Mouse (Mus musculus) embryonic facial prominence, embryonic 13.5 days (tissue): ENCODE data around the gene Kcnj9. TPM values are rescaled to one million over a fixed set of nuclear protein-coding genes. Genes with fewer than 3 reads are reported as not detected.
A peak's percentile ranks its signal among the peaks of the same experiment; 100 is the strongest.

Experiments used
- ATAC-seq: fragments of 200-750 bp; cut with Nextera tagmentation; 2 replicates; pipeline ENCODE4 v1.8.0; 2017; ENCODE audit warnings: low read depth; ENCODE audit not compliant: insufficient number of reproducible peaks, insufficient read depth, low FRiP score, low TSS enrichment
- H3K27ac ChIP-seq: fragments of 300-500 bp; sonication (generic); 2 replicates; pipeline ENCODE4 v1.5.1; 2015; ENCODE audit warnings: moderate library complexity, mild to moderate bottlenecking, inconsistent platforms
- H3K27me3 ChIP-seq: fragments of 300-500 bp; sonication (generic); 2 replicates; pipeline ENCODE4 v1.6.1; 2015; ENCODE audit warnings: mild to moderate bottlenecking, inconsistent platforms
- H3K36me3 ChIP-seq: fragments of 300-500 bp; sonication (generic); 2 replicates; pipeline ENCODE4 v1.6.1; 2015; ENCODE audit warnings: mild to moderate bottlenecking, inconsistent platforms
- H3K4me1 ChIP-seq: fragments of 300-500 bp; sonication (generic); 2 replicates; pipeline ENCODE4 v1.6.1; 2015; ENCODE audit warnings: inconsistent platforms
- H3K4me2 ChIP-seq: fragments of 300-500 bp; sonication (generic); 2 replicates; pipeline ENCODE4 v1.6.1; 2015; ENCODE audit warnings: moderate library complexity, mild to moderate bottlenecking, inconsistent platforms
- H3K4me3 ChIP-seq: fragments of 300-500 bp; sonication (generic); 2 replicates; pipeline ENCODE4 v1.5.1; 2015; ENCODE audit warnings: mild to moderate bottlenecking, inconsistent platforms
- H3K9ac ChIP-seq: fragments of 300-500 bp; sonication (generic); 2 replicates; pipeline ENCODE4 v1.6.1; 2015; ENCODE audit warnings: mild to moderate bottlenecking, inconsistent platforms
- H3K9me3 ChIP-seq: fragments of 300-500 bp; sonication (generic); 2 replicates; pipeline ENCODE4 v1.6.1; 2016; ENCODE audit warnings: inconsistent platforms
- WGBS: fragments of 180-500 bp; shearing (Covaris S2); methylation state at CpG from one replicate; pipeline ENCODE4 v1.1.7; 2015; ENCODE audit warnings: mixed read lengths; 5-methylcytosine and 5-hydroxymethylcytosine counted together
- polyA plus RNA-seq: library from polyadenylated mRNA; unstranded; fragments of >200 nt; fragmentation: Nextera tagmentation; extraction: Ambion mirVana; gene quantifications from 2 replicates; pipeline ENCODE4 v1.2.1, GENCODE M21; 2015

Gene Kcnj9
- polyA plus RNA-seq, 1 experiment from 2014 or later: not detected

DNA sequence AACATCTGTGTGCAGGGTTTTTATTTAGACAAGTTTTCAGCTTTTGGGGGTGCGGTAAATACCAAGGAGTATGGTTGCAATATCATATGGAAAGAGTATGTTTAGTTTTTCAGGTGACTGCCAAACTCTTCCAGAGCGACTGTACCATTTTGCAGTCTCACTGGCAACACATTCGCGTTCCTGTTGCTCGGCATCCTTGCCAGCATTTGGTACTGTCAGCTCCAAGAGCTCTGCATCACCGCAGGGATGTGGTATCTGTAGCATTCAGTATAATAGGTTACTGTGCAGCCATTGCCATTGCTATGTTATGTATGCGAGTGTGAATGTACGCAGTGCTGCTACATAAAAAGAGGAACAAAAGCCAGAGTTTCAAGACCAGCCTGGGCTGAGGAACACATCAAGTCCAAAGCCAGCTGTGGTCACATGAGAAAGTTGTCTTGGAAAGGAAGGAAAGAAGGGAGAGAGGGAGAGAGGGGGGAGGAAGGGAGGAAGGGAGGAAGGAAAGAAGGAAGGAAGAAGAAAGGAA lies 2.4 kb upstream of the Kcnj9 start:
- Histone ChIP-seq H3K4me2 (no peak overlapping the region), H3K4me3 (no peak overlapping the region), H3K27me3 (peaks cover 69% of the 10 kb centered on the region), H3K36me3 (no peaks in the 10 kb centered on the region), H3K9ac (no peak overlapping the region), H3K27ac (no peak overlapping the region), H3K9me3 (no peaks in the 10 kb centered on the region), H3K4me1 (0 out of 2 replicates have a peak, but pooled peaks cover under 1% of the 10 kb centered on the region)
- no peak for ATAC-seq
- 75% methylated on average over 8 of the region's 8 CpGs for WGBS

DNA sequence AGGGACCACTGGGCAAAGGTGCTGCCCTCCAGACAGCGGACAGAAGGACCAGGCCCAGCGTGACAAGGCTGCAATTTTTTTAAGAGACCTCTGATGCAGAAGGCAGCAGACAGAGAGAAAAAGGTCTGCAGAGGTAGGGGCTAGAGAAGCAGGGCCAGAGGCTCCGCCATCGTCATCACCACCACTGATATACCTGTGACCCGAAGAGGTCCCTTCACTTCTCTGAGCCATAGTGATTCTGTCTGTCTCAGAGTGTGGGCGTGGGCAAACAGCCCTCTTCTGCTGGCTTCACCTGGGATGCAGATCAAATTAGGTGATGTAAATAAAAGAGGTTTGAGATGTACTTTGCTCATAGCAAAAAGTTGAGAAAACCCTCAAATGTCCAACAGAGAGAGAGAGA lies 498 bp upstream of the Kcnj9 start:
- no peak overlapping the region for H3K4me2 ChIP-seq
- peaks cover 80% of the 10 kb centered on the region for H3K27me3 ChIP-seq
- ATAC-seq: no peak
- no peak overlapping the region for H3K27ac ChIP-seq
- WGBS: 71% methylated on average over 6 of the region's 6 CpGs
- H3K36me3 ChIP-seq: no peaks in the 10 kb centered on the region
- no peak overlapping the region for H3K4me3 ChIP-seq
- no peaks in the 10 kb centered on the region for H3K9me3 ChIP-seq
- no peak overlapping the region for H3K9ac ChIP-seq
- peaks cover 8% of the 10 kb centered on the region; the same call in 1 of the 2 replicates for H3K4me1 ChIP-seq

DNA sequence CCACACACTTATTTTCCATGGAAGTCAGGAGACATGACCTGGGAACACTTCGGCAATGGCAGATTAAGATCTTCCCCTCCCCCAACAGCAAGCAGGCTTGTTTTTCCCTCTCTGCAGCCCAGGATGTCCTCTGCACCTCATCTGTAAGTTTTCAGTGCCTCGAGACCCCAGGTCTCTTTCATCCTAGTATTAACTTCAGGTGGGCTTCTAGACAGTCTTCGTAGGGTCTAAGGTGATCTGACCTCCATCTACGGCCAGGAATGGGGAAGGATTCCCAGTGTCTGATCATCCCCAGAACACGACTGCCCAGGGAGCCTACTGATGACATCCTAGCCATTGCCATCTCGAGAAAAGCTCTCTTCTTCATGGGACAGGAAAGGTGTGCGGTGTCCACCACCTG lies 657 bp downstream of the Kcnj9 start:
- no peak for ATAC-seq
- WGBS: 80% methylated on average over 7 of the region's 7 CpGs
- no peak overlapping the region for H3K4me3 ChIP-seq
- H3K9me3 ChIP-seq: no peaks in the 10 kb centered on the region
- no peak overlapping the region for H3K9ac ChIP-seq
- H3K4me1 ChIP-seq: peaks cover 8% of the 10 kb centered on the region; the same call in 1 of the 2 replicates
- H3K36me3 ChIP-seq: no peaks in the 10 kb centered on the region
- H3K27ac ChIP-seq: no peak overlapping the region
- H3K27me3 ChIP-seq: peaks cover 77% of the 10 kb centered on the region
- H3K4me2 ChIP-seq: no peak overlapping the region

DNA sequence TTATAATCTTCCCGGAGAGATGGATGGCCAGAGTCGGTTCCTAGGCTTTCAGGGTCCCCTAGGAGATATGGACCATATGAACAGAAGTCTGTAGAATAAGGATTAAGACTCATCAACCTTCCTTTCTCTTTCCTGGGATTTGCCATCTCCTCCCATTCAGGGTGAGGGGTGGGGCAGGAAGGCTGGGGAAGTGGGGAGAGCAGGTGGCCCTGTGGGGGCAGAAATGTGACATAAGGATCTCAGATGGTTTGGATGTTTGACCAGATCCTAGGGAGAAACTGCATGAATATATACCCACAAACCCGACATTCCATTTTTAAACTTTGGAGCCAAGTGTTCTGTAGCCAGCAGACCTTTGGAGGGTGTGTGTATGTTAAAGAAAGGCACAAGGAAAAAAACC lies 1.1 kb downstream of the Kcnj9 start:
- no peak for ATAC-seq
- H3K27me3 ChIP-seq: peaks cover 76% of the 10 kb centered on the region
- no peaks in the 10 kb centered on the region for H3K9me3 ChIP-seq
- 79% methylated on average over 3 of the region's 3 CpGs for WGBS
- H3K9ac ChIP-seq: no peak overlapping the region
- peaks cover 8% of the 10 kb centered on the region; the same call in 1 of the 2 replicates for H3K4me1 ChIP-seq
- no peak overlapping the region for H3K4me2 ChIP-seq
- no peak overlapping the region for H3K27ac ChIP-seq
- no peak overlapping the region for H3K4me3 ChIP-seq
- H3K36me3 ChIP-seq: no peaks in the 10 kb centered on the region

DNA sequence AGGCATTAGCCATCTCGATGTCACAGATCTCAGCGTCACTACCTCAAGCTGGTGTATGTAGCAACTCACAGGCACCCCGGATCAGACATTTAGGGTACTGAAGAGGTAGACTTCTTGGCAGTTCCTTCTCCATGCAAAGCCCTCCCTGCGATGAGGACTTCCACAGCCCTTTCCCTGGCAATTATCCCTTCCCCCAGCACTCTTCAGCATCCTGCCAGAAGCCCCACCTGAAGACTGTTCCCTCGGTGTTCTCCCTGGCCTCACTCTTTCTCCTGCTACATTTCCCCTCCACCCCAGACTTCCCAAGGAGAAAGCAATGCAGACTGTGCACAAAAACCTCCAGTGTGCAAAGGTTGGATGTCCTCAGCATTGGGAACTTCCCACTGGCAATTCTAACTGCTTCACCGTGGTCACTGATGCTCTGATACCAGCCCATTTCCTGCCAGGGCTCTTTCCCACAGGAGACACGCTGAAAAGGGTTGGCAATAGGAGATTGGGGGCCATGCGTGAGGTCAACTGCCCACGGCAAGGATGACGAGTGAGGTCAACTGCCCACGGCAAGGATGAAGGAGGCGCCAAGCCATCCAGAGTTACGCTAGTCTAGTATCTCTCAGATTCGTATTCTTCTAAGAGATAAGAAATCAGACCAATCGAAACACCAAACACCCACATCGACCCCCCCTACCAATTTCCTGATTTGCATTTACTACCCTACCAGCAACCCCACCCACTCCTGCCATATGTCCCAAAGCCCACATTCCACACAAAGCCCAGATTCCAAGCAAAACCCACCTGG lies 1.7 kb downstream of the Kcnj9 start:
- H3K27me3 ChIP-seq: peaks cover 71% of the 10 kb centered on the region
- H3K4me1 ChIP-seq: peaks cover 8% of the 10 kb centered on the region; the same call in 1 of the 2 replicates
- no peak overlapping the region for H3K9ac ChIP-seq
- WGBS: 82% methylated on average over 16 of the region's 16 CpGs
- no peak for ATAC-seq
- no peak overlapping the region for H3K27ac ChIP-seq
- no peaks in the 10 kb centered on the region for H3K36me3 ChIP-seq
- no peak overlapping the region for H3K4me3 ChIP-seq
- H3K9me3 ChIP-seq: no peaks in the 10 kb centered on the region
- H3K4me2 ChIP-seq: no peak overlapping the region

DNA sequence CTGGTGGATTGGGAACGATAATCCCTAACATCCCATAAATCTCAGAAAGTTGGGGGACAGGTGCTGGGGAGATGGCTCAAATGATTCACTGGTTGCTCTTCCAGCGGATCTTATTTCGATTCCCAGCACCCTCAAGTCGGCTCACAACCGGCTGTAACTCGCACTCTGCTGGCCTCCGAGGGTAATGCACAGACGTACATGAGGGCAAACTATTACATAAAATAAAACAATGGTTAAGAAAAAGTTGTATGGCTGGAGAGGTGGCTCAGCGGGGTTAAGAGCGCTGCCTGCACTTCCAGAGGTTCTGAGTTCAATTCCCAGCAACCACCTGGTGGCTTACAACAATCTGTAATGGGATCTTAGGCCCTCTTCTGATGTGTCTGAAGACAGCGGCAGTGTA lies 2.4 kb downstream of the Kcnj9 start:
- peaks cover 72% of the 10 kb centered on the region for H3K27me3 ChIP-seq

DNA sequence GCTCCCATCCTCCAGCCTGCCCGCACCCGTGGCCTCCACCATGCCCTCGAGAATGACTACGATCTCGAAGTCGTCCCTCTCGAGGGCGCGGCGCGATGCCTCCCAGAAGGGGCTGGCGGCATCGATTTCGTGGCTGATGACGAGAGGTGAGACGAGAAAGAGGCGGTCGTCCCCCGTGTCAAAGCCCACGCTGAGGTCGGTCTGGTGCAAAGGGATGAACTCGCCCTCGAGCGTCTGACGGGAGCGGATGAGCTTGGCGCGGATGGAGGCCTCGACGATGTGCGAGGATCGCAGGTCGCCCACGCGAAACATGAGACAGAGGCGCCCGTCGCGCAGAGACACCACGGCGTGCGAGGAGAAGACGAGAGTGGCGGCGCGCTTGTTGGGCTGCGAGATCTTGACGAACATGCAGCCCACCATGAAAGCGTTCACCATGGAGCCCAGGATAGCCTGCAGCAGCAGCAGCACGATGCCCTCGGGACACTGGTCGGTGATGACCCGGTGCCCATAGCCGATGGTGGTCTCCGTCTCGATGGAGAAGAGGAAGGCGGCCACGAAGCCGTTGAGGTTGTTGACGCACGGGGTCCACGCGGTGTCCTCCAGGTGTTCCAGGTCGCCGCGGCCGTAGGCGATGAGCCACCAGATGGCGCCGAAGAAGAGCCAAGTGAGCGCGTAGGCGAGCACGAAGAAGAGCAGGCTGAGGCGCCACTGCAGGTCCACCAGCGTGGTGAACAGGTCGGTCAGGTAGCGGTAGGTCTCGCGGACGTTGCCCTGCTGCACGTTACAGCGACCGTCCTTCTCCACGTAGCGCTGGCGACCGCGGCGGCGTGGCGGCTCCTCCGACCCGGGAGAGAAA lies 3.2 kb downstream of the Kcnj9 start:
- H3K4me1 ChIP-seq: peaks cover 8% of the 10 kb centered on the region; the same call in 1 of the 2 replicates
- no peak overlapping the region for H3K27ac ChIP-seq
- H3K4me3 ChIP-seq: peak overlapping the region; percentile 51
- peaks cover 66% of the 10 kb centered on the region for H3K27me3 ChIP-seq
- H3K9me3 ChIP-seq: no peaks in the 10 kb centered on the region
- peak overlapping the region; percentile 83 for H3K4me2 ChIP-seq
- WGBS: 19% methylated on average over 94 of the region's 94 CpGs
- H3K9ac ChIP-seq: peak overlapping the region; percentile 61
- H3K36me3 ChIP-seq: no peaks in the 10 kb centered on the region
- ATAC-seq: no peak

More for the DNA sequence above, 2.4 kb downstream of the Kcnj9 start:
- no peaks in the 10 kb centered on the region for H3K36me3 ChIP-seq
- WGBS: 57% methylated on average over 11 of the region's 11 CpGs
- H3K4me1 ChIP-seq: peaks cover 8% of the 10 kb centered on the region; the same call in 1 of the 2 replicates
- ATAC-seq: no peak
- no peak overlapping the region for H3K27ac ChIP-seq
- peak overlapping the region; percentile 83 for H3K4me2 ChIP-seq
- no peaks in the 10 kb centered on the region for H3K9me3 ChIP-seq
- H3K9ac ChIP-seq: no peak overlapping the region
- H3K4me3 ChIP-seq: peak overlapping the region; percentile 51

DNA sequence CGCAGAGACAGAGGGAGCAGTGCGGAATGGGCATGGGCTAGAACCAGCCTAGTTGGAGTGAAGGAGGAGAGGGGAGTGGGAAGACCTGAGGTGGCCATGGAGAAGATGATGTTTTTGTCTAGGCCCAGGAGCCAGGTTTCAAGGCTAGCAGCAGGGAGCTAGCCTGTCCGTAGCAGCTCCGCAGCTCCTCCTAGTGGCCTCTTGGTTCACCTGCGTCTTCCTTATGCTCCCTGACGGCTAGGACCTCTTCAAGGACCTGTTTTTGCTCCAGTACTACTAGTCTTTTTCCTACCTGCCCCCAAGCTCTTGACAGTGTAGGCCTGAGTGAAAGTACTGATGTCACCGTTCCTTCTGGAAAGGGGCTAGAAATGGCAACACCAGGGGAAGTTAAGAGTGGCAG lies 4.4 kb downstream of the Kcnj9 start:
- H3K27ac ChIP-seq: no peak overlapping the region
- ATAC-seq: 0 out of 2 replicates have a peak, but pooled peaks have one; percentile 6
- peaks cover 54% of the 10 kb centered on the region for H3K27me3 ChIP-seq
- 14% methylated on average over 7 of the region's 7 CpGs for WGBS
- no peak overlapping the region for H3K4me2 ChIP-seq
- no peak overlapping the region for H3K9ac ChIP-seq
- no peak overlapping the region for H3K4me3 ChIP-seq
- peaks cover 14% of the 10 kb centered on the region; the same call in 1 of the 2 replicates for H3K4me1 ChIP-seq
- H3K36me3 ChIP-seq: no peaks in the 10 kb centered on the region
- no peaks in the 10 kb centered on the region for H3K9me3 ChIP-seq

DNA sequence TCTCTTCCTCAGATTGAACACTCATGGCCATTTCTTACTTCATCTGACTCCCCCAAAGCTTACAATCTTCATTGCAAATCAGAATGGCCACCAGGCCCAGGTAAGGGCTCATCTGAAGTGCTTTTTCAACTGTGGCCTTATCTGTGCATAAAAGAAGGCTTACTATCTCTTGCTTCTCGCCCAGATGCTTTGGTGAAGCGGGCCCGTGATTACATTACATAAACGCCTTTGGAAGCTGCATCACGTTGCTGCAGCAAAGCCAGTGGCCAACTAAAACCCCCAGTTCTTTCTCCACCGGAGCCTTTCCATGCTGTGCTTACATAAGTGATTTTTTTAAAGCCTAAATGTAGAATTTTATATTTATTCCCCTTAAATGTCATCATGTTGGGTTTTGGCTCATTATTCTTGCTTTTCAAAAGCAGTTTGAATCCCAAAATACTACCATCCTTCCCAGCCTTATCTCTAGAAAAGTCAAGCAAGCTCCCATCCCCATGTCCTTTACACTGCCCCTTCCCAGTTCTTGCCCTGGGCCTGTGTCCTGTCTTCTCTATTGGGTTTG lies 5.2 kb downstream of the Kcnj9 start:
- H3K36me3 ChIP-seq: peaks cover 6% of the 10 kb centered on the region
- H3K9ac ChIP-seq: no peak overlapping the region
- 63% methylated on average over 6 of the region's 6 CpGs for WGBS
- no peaks in the 10 kb centered on the region for H3K9me3 ChIP-seq
- ATAC-seq: no peak
- no peak overlapping the region for H3K4me3 ChIP-seq
- peaks cover 46% of the 10 kb centered on the region for H3K27me3 ChIP-seq
- H3K27ac ChIP-seq: no peak overlapping the region
- H3K4me2 ChIP-seq: no peak overlapping the region
- peaks cover 19% of the 10 kb centered on the region; the same call in 1 of the 2 replicates for H3K4me1 ChIP-seq

DNA sequence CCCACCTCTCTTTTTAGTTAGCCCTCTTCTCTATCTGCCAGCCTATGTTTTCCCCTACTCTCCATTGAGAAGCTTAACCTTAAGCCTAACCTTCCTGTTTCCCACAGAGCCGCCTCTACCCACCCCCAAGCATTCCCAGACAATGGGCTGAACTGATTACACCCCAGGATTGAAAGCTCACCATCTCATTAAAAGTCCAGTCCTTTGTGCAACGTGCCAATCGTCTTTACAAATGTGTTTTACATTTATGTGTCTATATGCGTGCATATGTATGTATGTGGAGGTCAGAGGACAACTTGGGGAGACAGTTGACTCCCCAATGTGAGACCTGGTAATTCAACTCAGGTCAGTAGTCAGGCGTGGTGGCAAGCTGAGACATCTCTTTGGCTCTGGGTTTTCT lies 5.8 kb downstream of the Kcnj9 start:
- Histone ChIP-seq H3K9me3 (no peaks in the 10 kb centered on the region), H3K27ac (no peak overlapping the region), H3K27me3 (peaks cover 40% of the 10 kb centered on the region), H3K36me3 (peaks cover 11% of the 10 kb centered on the region), H3K4me2 (no peak overlapping the region), H3K9ac (no peak overlapping the region), H3K4me1 (peaks cover 19% of the 10 kb centered on the region; the same call in 1 of the 2 replicates), H3K4me3 (no peak overlapping the region)
- WGBS: 22% methylated on average over 5 of the region's 5 CpGs
- ATAC-seq: no peak

DNA sequence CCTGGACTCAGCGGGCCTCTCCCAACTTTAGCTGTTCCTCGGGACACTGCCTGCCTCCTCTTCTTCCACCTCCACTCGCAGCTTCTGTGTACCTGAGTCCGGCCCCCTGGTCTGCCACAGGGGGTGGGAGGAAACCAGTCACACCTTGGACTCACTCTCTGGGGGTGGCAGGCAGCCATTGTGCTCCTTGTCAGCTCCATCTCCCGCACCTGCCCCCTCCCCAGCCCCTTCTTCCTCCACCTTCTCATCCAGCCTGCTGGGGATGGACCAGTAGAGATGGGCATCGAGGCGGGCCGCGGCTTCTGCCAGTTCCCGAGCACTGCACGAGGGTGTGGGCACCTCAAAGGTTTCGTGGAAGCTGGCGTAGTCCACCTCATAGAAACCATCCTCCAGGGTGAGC lies 6.4 kb downstream of the Kcnj9 start:
- peaks cover 34% of the 10 kb centered on the region for H3K27me3 ChIP-seq
- 53% methylated on average over 13 of the region's 13 CpGs for WGBS
- no peak for ATAC-seq

More for the DNA sequence above, 6.4 kb downstream of the Kcnj9 start:
- Histone ChIP-seq H3K9ac (no peak overlapping the region), H3K9me3 (no peaks in the 10 kb centered on the region), H3K27ac (no peak overlapping the region), H3K4me2 (no peak overlapping the region), H3K4me1 (peaks cover 19% of the 10 kb centered on the region; the same call in 1 of the 2 replicates), H3K4me3 (no peak overlapping the region), H3K36me3 (peaks cover 17% of the 10 kb centered on the region)
